Mouse (Mus musculus): ENCODE measurements around the gene Naga. TPM values are rescaled to one million over a fixed set of nuclear protein-coding genes. Genes with fewer than 3 reads are reported as not detected.
"Not testable (repeated sequence)": the region's sequence is repeated elsewhere in the genome, so short reads cannot be mapped to it uniquely, and the experiment has no call there.

Naga gene
- total RNA-seq (2022), result 10 to 100 TPM; 37.8 to 45.2 (median 42.4) TPM

- peak; percentile 87 to 89 for DNase-seq (ENCODE audit: low spot score in 2 of 2)
Observed at GRCm38 (mm10) chr15:82338593-82339112, at the start of gene Naga, which contains the start of the genes Pheta2 and Smdt1. Gene Naga (minus strand): TSS chr15:82338925. Gene Pheta2 (plus strand): TSS chr15:82338942. Gene Smdt1 (plus strand): TSS chr15:82338959.

GRCm38 (mm10) chr15:82385729-82386128 is 47.0 kb upstream of the Naga start:
- DNase-seq (ENCODE audit: low spot score in 2 of 2), result no peak

DNA sequence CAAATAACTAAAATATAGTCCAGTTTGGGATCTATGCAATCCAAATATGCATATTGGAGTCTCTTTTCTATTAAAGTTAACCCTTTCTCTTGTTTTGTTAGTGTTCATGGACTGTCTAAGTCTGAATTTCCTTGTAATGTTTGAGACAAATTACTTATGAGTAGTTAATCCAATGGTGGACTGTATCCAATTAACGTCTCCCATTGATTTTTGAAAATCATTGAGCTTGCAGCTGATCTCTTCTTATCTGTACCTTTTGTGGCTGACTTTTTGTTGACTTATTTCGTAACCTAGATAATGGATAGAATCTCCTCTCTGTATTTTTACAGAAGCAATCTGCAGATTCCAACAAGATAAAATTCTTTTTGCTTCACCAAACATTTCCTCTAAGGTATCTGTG is 43.7 kb upstream of the Naga start:
- no peak for DNase-seq (ENCODE audit: low spot score in 2 of 2)

DNA sequence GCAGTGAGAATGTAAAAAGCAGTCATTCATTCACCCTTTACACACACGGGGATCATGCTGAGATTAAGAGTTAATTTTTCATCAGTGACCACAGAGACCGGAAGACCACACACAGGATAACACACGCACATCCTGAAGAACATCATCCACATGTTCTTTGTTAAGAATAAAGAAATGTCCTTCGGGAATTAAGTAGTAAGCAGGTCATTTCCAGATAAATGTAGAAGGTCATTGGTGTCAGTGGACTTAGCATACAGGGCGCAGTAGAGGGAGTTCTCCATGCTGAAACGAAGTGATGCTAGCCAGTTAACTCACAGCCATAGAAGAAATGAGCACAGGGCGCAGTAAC is 42.0 kb upstream of the Naga start:
- no peak for DNase-seq (ENCODE audit: low spot score in 2 of 2)

DNA sequence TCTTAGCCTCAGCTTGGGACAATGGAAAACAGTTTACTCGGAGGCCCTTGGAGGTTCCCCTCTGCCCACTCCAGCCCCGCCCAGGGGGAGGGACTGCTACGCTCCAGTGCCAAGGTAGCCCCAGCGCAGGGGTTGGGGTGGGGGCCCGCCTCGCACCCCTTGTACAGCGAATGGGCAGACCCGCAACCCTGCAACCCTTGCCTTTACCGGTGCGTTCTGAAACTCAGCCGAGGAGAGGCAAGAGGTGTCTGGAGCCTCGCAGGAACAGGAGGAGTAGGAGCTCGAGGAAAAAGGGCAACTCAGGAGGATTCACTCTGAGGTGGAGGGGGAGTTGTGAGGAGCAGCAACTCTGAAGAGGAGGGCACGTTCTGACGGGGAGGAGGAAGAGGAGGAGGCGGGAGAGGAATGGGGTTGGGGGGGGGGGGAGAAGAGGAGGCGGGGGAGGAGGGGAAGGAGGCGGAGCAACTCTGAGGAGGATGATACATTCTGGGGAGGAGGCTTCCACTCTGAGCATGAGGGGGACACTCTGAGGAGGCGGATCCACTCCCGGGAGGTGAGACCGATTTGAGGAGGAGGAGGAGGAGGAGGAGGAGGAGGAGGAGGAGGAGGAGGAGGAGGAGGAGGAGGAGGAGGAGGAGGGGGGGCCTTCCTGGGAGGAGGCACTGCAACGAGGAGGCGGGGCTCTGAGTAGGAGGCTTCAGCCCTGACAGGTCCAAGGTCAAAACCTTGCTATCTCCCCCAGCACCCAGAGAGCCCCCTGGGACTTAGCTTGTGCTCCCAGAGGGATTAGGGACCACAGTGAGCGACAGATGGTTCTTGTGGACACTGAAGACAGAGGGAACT is 41.4 kb upstream of the Naga start, which contains the start of gene Cyp2d22:
Gene Cyp2d22, minus strand, starts transcription at position 390 of the 843 bp plus-strand sequence.
- DNase-seq (ENCODE audit: low spot score in 2 of 2), result no peak

DNA sequence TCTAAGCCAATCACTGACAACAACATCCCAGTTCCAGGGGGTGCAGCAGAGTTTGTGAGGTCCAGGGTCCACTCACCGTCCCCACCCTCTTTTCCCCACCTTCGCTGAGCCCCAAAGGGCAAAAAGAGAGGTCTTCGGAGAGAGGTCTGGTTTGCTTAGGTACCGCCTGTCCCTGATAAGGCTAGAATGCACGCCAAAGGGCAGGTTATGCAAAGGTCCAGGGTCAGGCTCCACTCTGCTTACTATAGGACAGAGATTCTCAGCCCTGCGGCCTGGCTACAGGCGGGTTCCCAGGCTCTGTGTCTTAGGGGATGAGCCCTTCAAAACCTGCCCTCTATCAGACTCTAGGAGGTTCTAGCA is 40.8 kb upstream of the Naga start:
- DNase-seq (ENCODE audit: low spot score in 2 of 2), result no peak

DNA sequence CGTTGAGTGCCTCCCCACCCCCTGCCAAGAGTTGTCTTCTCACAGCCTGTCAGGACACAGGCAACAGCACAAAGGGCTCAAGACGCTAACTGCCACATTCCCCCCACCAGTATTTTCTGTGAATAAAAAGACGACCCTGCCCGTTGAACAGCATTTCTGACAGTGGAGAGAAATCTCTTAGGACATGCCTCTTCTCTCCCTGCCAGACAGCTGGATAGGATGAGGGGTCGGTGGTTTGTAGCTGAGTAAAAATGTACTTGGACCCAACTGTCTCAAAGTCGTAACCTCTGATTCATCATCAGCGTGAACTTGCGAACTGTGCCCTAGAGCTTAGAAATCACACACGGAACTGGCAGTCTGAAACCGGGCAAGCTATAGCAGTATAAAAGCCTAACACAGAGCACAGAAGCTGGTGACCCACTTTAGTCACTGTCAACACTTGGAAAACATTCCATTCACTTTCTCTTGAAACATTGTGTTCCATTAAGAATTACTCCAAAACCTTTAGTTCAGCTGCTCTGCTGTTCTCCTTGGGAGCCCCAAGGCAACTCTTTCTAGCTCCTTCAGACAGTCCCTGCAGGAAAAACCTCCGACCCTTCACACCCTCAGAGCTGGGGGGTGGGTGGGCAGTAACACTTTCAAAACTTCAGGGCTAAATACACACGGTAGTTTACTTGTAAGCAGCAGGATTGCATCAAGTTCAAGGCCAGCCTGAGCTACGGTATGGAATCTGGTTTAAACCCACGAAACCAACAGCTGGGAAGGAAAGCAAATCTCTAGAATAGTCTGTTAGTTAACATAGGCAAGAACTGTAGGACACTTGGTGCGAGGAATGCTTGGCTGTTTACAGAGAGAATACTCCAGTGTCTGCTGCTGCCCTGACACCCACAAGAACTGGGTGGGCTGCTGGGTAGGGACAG is 39.8 kb upstream of the Naga start:
- DNase-seq (ENCODE audit: low spot score in 2 of 2), result no peak

GRCm38 (mm10) chr15:82377701-82378100 is 39.0 kb upstream of the Naga start:
- no peak for DNase-seq (ENCODE audit: low spot score in 2 of 2)

DNA sequence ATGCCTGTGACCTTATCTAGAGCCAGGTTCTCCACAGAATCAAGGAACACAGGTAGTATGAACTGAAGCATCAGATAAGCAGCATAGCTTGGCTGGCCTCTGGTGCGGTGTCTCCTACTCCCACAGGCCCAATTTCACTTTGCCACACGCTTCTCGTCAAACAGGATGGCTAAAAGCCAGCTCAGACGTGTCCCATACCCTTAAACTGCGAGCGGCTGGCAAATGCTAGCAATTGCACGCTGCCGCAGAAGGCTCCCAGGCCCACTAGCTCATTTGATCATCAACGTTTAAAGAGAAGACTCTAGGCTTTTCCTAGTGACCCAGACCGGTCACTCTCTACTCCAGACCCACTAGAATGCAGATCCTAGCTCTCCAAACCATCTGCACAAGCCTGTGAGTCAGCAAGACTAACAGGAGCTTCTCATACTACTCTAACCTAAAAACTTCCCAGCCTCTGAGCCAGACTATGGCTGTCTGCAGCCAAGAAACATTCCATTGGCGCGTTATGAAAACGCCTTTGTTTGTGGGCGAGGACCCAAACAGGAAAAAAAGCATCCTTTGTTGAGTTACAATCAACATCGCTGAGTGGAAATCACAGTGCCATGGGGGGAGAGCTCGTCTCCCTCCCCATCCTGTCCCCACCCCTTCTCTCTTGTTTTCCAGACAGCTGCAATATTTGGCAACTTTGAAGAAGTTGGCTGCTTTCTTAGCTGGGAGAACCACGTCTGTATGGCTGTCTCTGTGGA is 37.8 kb upstream of the Naga start:
- DNase-seq (ENCODE audit: low spot score in 2 of 2), result peak in 1 of 2 experiments; percentile 75

- DNase-seq (ENCODE audit: low spot score in 2 of 2), result no peak
Observed at GRCm38 (mm10) chr15:82375855-82376254, 37.1 kb upstream of the Naga start.

DNA sequence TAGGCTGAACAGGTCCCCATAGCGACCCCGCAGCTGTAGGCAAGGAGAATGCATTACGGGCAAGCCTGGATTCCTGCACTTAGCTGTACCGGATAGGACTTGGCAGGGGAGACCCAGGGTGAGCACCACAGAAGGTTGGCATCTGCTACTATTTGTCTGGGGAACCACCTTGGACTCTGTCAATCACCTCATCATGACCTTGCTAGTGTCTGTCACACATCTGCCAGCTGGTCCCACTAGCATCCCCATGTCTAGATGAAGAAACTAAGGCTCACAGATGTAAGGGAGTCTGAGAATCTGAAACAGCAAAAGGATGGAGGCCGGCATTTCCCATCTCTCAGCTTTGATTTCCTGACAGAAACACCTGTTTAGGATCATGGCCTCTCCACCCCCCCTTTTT is 35.7 kb upstream of the Naga start:
- DNase-seq (ENCODE audit: low spot score in 2 of 2), result no peak

GRCm38 (mm10) chr15:82372991-82373390 is 34.3 kb upstream of the Naga start:
- DNase-seq (ENCODE audit: low spot score in 2 of 2), result no peak

DNA sequence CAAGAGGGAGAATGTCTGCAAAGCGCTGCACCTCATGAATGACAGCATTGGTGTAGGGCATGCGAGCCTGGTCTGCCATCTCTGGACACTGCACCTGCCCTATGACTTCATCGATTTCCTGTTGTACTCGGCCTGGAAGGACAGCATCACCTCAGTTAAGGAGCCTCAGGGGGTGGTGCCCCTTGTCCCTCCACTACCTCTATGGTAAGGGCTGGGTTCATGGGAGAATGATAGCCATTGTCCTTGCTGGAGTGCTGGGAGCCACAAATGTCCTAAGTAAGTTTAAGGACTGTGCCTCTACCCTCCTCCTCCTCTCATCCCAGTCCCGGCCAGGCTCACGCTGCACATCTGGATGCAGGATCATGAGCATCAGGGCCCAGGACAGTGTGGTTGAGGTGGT is 33.7 kb upstream of the Naga start:
- no peak for DNase-seq (ENCODE audit: low spot score in 2 of 2)

DNA sequence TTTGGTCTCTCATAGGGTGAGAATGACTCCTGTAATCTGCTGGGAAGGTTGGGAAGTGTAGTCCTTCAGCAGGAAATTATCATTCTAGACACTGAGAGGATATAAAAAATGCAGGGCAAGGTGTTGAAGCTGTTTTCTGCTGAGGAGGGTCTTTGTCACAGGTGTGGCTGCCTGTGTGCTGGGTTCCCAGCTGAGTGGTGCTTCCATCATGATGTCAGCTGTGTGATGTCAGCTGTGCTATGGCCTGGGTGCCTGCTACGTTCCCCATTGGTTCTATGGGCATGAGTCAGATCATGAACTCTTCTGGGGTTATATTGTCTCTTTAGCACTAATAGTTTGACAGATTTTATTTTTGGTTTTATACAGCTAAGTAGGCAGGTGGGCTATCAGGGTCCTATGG is 30.1 kb upstream of the Naga start:
- no peak for DNase-seq (ENCODE audit: low spot score in 2 of 2)

- no peak for DNase-seq (ENCODE audit: low spot score in 2 of 2)
Observed at GRCm38 (mm10) chr15:82368146-82368545, 29.4 kb upstream of the Naga start.

DNA sequence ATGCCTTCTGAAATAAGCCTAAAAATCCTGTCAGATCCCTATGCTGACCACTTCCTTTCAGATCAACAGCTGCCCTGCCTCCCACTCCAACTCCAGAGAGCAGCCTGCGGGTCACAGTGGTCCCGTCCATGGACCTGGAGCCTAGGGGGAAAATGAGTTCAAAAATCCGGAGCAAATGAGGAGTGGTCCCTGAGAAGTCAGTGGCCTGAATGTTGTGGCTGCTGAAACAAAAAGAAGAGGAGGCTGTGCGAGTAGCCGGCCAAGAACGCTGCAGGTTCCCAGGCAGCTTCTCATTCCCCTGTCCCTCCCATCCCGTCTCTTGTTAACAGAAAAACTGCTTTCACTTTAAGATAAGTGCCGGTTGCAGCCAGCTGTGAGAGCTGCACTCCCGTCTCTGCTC is 25.8 kb upstream of the Naga start:
- not testable (repeated sequence) for DNase-seq (ENCODE audit: low spot score in 2 of 2)

- DNase-seq (ENCODE audit: low spot score in 2 of 2), result not testable (repeated sequence)
Observed at GRCm38 (mm10) chr15:82363801-82364200, 25.1 kb upstream of the Naga start.

- no peak for DNase-seq (ENCODE audit: low spot score in 2 of 2)
Observed at GRCm38 (mm10) chr15:82362234-82362633, 23.5 kb upstream of the Naga start.

DNA sequence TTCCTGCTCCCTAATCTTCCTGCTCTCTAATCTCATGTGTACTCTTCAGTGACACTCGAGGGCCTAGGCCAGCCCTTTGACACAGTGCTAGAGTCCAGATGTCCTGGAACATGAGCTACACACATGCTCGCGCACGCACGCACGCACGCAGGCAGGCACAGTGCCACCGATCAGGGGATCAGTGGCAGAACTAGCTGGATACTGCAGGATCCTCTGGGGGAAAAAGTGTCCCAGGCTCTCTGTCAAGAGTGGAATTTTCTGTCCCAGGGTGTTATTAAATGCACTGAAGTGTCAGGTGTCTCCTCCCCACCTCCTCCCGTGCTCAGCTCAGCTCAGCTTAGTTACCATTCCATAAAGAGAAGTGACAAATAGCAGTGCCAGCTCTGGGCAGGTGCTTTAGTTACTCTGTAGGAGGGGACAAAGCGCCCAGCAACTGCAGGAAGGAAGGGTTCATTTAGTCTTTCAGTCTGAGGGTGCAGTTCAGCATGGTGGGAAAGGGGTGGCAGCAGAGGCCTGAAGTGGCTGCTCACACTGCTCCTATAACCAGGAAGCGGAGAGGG is 22.8 kb upstream of the Naga start:
- peak in 1 of 2 experiments; percentile 4 for DNase-seq (ENCODE audit: low spot score in 2 of 2)

DNA sequence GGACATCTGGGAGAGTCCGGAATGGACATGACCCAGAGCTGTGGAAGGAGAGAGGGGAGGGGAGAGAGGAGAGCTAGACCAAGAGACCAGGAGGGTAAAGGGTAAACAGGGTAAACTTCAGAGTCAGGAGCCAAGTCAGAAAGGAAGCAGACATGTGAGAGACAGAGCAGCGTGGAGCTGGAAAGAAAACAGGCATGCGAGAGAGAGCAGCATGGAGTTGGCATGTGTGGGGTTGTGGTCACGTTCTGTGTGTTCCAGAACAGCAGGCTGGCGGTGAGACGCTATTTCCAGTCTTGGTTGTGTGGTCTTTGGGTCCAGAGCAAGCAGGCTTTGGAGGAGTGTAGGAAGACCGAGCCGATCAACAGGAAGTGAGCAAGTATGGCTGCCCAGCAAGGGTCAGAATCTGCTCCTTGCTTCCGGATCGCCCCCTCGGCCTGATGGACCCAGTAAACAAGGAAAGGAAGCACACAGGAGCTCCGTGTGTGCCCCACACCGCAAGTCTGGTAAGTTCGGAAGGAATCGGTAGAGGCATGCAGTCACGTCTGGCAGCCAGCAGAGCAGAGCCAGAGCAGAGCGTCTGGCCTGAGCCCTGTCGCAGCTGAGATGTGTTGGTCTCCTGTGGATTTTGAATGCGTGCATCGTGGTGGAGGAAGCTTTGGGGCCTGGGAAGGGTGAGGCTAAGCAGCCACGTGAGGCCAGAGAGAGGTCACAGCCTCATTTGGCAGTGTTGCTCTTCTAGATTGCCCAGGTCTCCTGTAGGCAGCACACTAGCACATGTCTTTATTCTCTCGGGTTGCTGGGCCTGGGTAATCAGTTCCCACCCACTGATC is 19.9 kb upstream of the Naga start:
- no peak for DNase-seq (ENCODE audit: low spot score in 2 of 2)

All from left cerebral cortex, adult 8-10 months (tissue).